Mouse (Mus musculus) midbrain, postnatal 0 days (tissue): ENCODE measurements around the gene Ddx6. TPM values are rescaled to one million over a fixed set of nuclear protein-coding genes. Genes with fewer than 3 reads are reported as not detected.

Source experiments
- ATAC-seq: fragments of 200-750 bp; cut with Nextera tagmentation; 2 replicates; pipeline ENCODE4 v1.8.0; 2017; ENCODE audit warnings: moderate number of reproducible peaks, mild to moderate bottlenecking, moderate TSS enrichment, moderate library complexity; ENCODE audit not compliant: low FRiP score
- DNase-seq: peaks from one replicate; pipeline ENCODE4 v3.0.0-alpha.2; 2015; ENCODE audit warnings: low spot score
- H3K27ac ChIP-seq: fragments of 300-500 bp; sonication (generic); 2 replicates; pipeline ENCODE4 v1.5.1; 2014; ENCODE audit warnings: low read depth, mild to moderate bottlenecking, low read length, mixed read lengths
- H3K27me3 ChIP-seq: fragments of 300-500 bp; sonication (generic); 2 replicates; pipeline ENCODE4 v1.6.1; 2014; ENCODE audit warnings: low read length, control low read depth, mixed read lengths; ENCODE audit not compliant: insufficient read depth
- H3K36me3 ChIP-seq: fragments of 300-500 bp; sonication (generic); 2 replicates; pipeline ENCODE4 v1.6.1; 2014; ENCODE audit warnings: low read length, control low read depth, mixed read lengths; ENCODE audit not compliant: insufficient read depth
- H3K4me1 ChIP-seq: fragments of 300-500 bp; sonication (generic); 2 replicates; pipeline ENCODE4 v1.6.1; 2014; ENCODE audit warnings: mild to moderate bottlenecking, control low read depth, antibody characterized with exemption, low read length, mixed read lengths; ENCODE audit not compliant: insufficient read depth
- H3K4me2 ChIP-seq: fragments of 300-500 bp; sonication (generic); 2 replicates; pipeline ENCODE4 v1.6.1; 2014; ENCODE audit warnings: low read depth, mild to moderate bottlenecking, low read length, mixed read lengths; ENCODE audit not compliant: poor library complexity, severe bottlenecking
- H3K4me3 ChIP-seq: fragments of 300-500 bp; sonication (generic); 2 replicates; pipeline ENCODE4 v1.5.1; 2014; ENCODE audit warnings: low read depth, mild to moderate bottlenecking, low read length, moderate library complexity
- H3K9ac ChIP-seq: fragments of 300-500 bp; sonication (generic); replicated peaks from 2 replicates; pipeline ENCODE4 v1.6.1; 2014; ENCODE audit warnings: mild to moderate bottlenecking, low read length, moderate library complexity, mixed read lengths; ENCODE audit not compliant: poor library complexity, severe bottlenecking
- H3K9me3 ChIP-seq: fragments of 300-500 bp; sonication (generic); 2 replicates; pipeline ENCODE4 v1.6.1; 2016; ENCODE audit warnings: low read length, control low read depth
- CTCF ChIP-seq: IDR thresholded peaks from 2 replicates; pipeline ENCODE4 v1.5.1; 2016; ENCODE audit warnings: antibody characterized with exemption, mild to moderate bottlenecking
- WGBS: fragments of 180-500 bp; shearing (Covaris S2); extraction: QIAGEN DNeasy Blood & Tissue Kit; methylation state at CpG from one replicate; pipeline ENCODE4 v1.1.7; 2014; 5-methylcytosine and 5-hydroxymethylcytosine counted together
- polyA plus RNA-seq: library from polyadenylated mRNA; unstranded; fragments of >200 nt; fragmentation: Nextera tagmentation; extraction: Ambion mirVana; gene quantifications from 2 replicates; pipeline ENCODE4 v1.2.1, GENCODE M21; 2015
- total RNA-seq: library from RNA; depleted of rRNA; stranded (reverse); fragments of >200 nt; gene quantifications from 2 replicates; pipeline ENCODE4 v1.2.3, GENCODE M21; 2014; rRNA removed

Gene Ddx6
- total and polyA plus RNA-seq, 2 experiments from 2014 or later: 19.9 to 68.6 TPM

- H3K27ac ChIP-seq: no peak overlapping the region
- no peaks in the 10 kb centered on the region for H3K36me3 ChIP-seq
- ATAC-seq: no peak
- no peaks in the 10 kb centered on the region for H3K9me3 ChIP-seq
- H3K27me3 ChIP-seq: no peaks in the 10 kb centered on the region
- DNase-seq: no peak
- H3K4me3 ChIP-seq: no peak overlapping the region
- 90% methylated on average over 2 of the region's 2 CpGs for WGBS
- no peak overlapping the region for H3K4me2 ChIP-seq
- no peak overlapping the region for H3K9ac ChIP-seq
- TF ChIP-seq CTCF: peak; percentile 46; the same call in 1 of the 2 replicates
- H3K4me1 ChIP-seq: no peaks in the 10 kb centered on the region
Observed at GRCm38 (mm10) chr9:44678288-44678871, 73.7 kb downstream of the Ddx6 start.

- WGBS: 61% methylated on average over 5 of the region's 5 CpGs
- Histone ChIP-seq H3K4me1 (no peaks in the 10 kb centered on the region), H3K4me3 (no peak overlapping the region), H3K27me3 (no peaks in the 10 kb centered on the region), H3K4me2 (no peak overlapping the region), H3K27ac (no peak overlapping the region), H3K9ac (no peak overlapping the region), H3K36me3 (no peaks in the 10 kb centered on the region), H3K9me3 (no peaks in the 10 kb centered on the region)
- TF ChIP-seq CTCF: no peak
- DNase-seq (no peak), ATAC-seq (no peak)
Observed at GRCm38 (mm10) chr9:44679565-44679964, 74.9 kb downstream of the Ddx6 start.

- no peak overlapping the region for H3K4me3 ChIP-seq
- DNase-seq (no peak), ATAC-seq (no peak)
- H3K4me2 ChIP-seq: no peak overlapping the region
- peaks cover 14% of the 10 kb centered on the region; the same call in 1 of the 2 replicates for H3K36me3 ChIP-seq
- H3K4me1 ChIP-seq: peaks cover 9% of the 10 kb centered on the region; the same call in 1 of the 2 replicates
- TF ChIP-seq CTCF: no peak
- 87% methylated on average over 8 of the region's 8 CpGs for WGBS
- H3K9ac ChIP-seq: no peak overlapping the region
- no peaks in the 10 kb centered on the region for H3K27me3 ChIP-seq
- H3K9me3 ChIP-seq: no peaks in the 10 kb centered on the region
- H3K27ac ChIP-seq: no peak overlapping the region
Observed at GRCm38 (mm10) chr9:44683046-44683445, 78.4 kb downstream of the Ddx6 start.

GRCm38 (mm10) chr9:44685346-44686330 lies 80.9 kb downstream of the Ddx6 start:
- peak overlapping the region; percentile 57 for H3K27ac ChIP-seq
- peaks cover 19% of the 10 kb centered on the region for H3K36me3 ChIP-seq
- WGBS: 32% methylated on average over 14 of the region's 14 CpGs
- H3K9ac ChIP-seq: no peak overlapping the region
- no peaks in the 10 kb centered on the region for H3K27me3 ChIP-seq
- H3K4me1 ChIP-seq: peaks cover 9% of the 10 kb centered on the region; the same call in 1 of the 2 replicates
- H3K9me3 ChIP-seq: no peaks in the 10 kb centered on the region
- DNase-seq (peak; percentile 83), ATAC-seq (peak; percentile 66)
- TF ChIP-seq CTCF: peak; percentile 99
- H3K4me3 ChIP-seq: no peak overlapping the region
- H3K4me2 ChIP-seq: no peak overlapping the region

- no peak overlapping the region for H3K4me2 ChIP-seq
- H3K4me1 ChIP-seq: peaks cover 9% of the 10 kb centered on the region; the same call in 1 of the 2 replicates
- no peaks in the 10 kb centered on the region for H3K9me3 ChIP-seq
- DNase-seq (peak; percentile 92), ATAC-seq (peak; percentile 55)
- H3K27ac ChIP-seq: peak overlapping the region; percentile 57
- 26% methylated on average over 5 of the region's 5 CpGs for WGBS
- TF ChIP-seq CTCF: no peak
- H3K27me3 ChIP-seq: no peaks in the 10 kb centered on the region
- H3K4me3 ChIP-seq: no peak overlapping the region
- H3K9ac ChIP-seq: peak overlapping the region; percentile 24; the same call in 1 of the 2 replicates
- H3K36me3 ChIP-seq: peaks cover 24% of the 10 kb centered on the region
Observed at GRCm38 (mm10) chr9:44686638-44687037, 81.9 kb downstream of the Ddx6 start.

- Histone ChIP-seq H3K27me3 (no peaks in the 10 kb centered on the region), H3K36me3 (peaks cover 29% of the 10 kb centered on the region)
- no peak for DNase-seq
Observed at GRCm38 (mm10) chr9:44688013-44688412, 83.3 kb downstream of the Ddx6 start.

More at GRCm38 (mm10) chr9:44688013-44688412, 83.3 kb downstream of the Ddx6 start:
- H3K4me2 ChIP-seq: no peak overlapping the region
- 78% methylated on average over 9 of the region's 9 CpGs for WGBS
- no peak overlapping the region for H3K9ac ChIP-seq
- no peaks in the 10 kb centered on the region for H3K9me3 ChIP-seq
- H3K4me1 ChIP-seq: peaks cover 9% of the 10 kb centered on the region; the same call in 1 of the 2 replicates
- no peak for TF ChIP-seq CTCF
- no peak overlapping the region for H3K4me3 ChIP-seq
- no peak overlapping the region for H3K27ac ChIP-seq
- no peak for ATAC-seq

Other genes with a start within 250 kb of the Ddx6 start
- gene Vps11, start 243.2 kb upstream of the Ddx6 start, total RNA-seq: 41.5 and 42.6 TPM in 2 replicates
- gene Vps11, start 243.2 kb upstream of the Ddx6 start, polyA plus RNA-seq: 41.5 and 43.3 TPM in 2 replicates
- gene Hyou1, start 225.4 kb upstream of the Ddx6 start, total RNA-seq: 64.7 and 78.8 TPM in 2 replicates
- 16.9 and 18.5 TPM in 2 replicates for gene Hyou1, start 225.4 kb upstream of the Ddx6 start, polyA plus RNA-seq
- 70.7 and 99.6 TPM in 2 replicates for gene Slc37a4, start 208.0 kb upstream of the Ddx6 start, total RNA-seq
- gene Slc37a4, start 208.0 kb upstream of the Ddx6 start, polyA plus RNA-seq: 35.9 and 42.2 TPM in 2 replicates
- 298 and 395 TPM in 2 replicates for gene Rps25, start 197.8 kb upstream of the Ddx6 start, total RNA-seq
- 1,596 and 1,621 TPM in 2 replicates for gene Rps25, start 197.8 kb upstream of the Ddx6 start, polyA plus RNA-seq
- 149 and 166 TPM in 2 replicates for gene Trappc4, start 197.3 kb upstream of the Ddx6 start, total RNA-seq
- gene Trappc4, start 197.3 kb upstream of the Ddx6 start, polyA plus RNA-seq: 326 and 327 TPM in 2 replicates
- 20.0 and 23.2 TPM in 2 replicates for gene Ccdc84, start 186.3 kb upstream of the Ddx6 start, total RNA-seq
- 30.2 and 36.1 TPM in 2 replicates for gene Ccdc84, start 186.3 kb upstream of the Ddx6 start, polyA plus RNA-seq
- not detected in 2 replicates for gene Foxr1, start 163.8 kb upstream of the Ddx6 start, total RNA-seq
- not detected in 2 replicates for gene Foxr1, start 163.8 kb upstream of the Ddx6 start, polyA plus RNA-seq
- not detected in 2 replicates for gene Upk2, start 149.9 kb upstream of the Ddx6 start, total RNA-seq
- gene Upk2, start 149.9 kb upstream of the Ddx6 start, polyA plus RNA-seq: not detected in 2 replicates
- gene Bcl9l, start 122.1 kb upstream of the Ddx6 start, total RNA-seq: 42.1 and 61.1 TPM in 2 replicates
- gene Bcl9l, start 122.1 kb upstream of the Ddx6 start, polyA plus RNA-seq: 10.0 and 10.4 TPM in 2 replicates
- not detected in 2 replicates for gene Cxcr5, start 43.0 kb upstream of the Ddx6 start, total RNA-seq
- not detected in 2 replicates for gene Cxcr5, start 43.0 kb upstream of the Ddx6 start, polyA plus RNA-seq
- not detected in 2 replicates for gene Treh, start 68.3 kb downstream of the Ddx6 start, total RNA-seq
- not detected in 2 replicates for gene Treh, start 68.3 kb downstream of the Ddx6 start, polyA plus RNA-seq
- 140 and 154 TPM in 2 replicates for gene Phldb1, start 130.3 kb downstream of the Ddx6 start, total RNA-seq
- gene Phldb1, start 130.3 kb downstream of the Ddx6 start, polyA plus RNA-seq: 34.8 and 41.0 TPM in 2 replicates
- 93.7 and 108 TPM in 2 replicates for gene Arcn1, start 163.0 kb downstream of the Ddx6 start, total RNA-seq
- gene Arcn1, start 163.0 kb downstream of the Ddx6 start, polyA plus RNA-seq: 102 and 106 TPM in 2 replicates
- gene Ift46, start 163.0 kb downstream of the Ddx6 start, total RNA-seq: 64.8 and 72.1 TPM in 2 replicates
- 151 and 170 TPM in 2 replicates for gene Ift46, start 163.0 kb downstream of the Ddx6 start, polyA plus RNA-seq
- gene Tmem25, start 194.4 kb downstream of the Ddx6 start, total RNA-seq: 29.9 and 32.6 TPM in 2 replicates
- 25.9 and 30.1 TPM in 2 replicates for gene Tmem25, start 194.4 kb downstream of the Ddx6 start, polyA plus RNA-seq
- gene Ttc36, start 198.2 kb downstream of the Ddx6 start, total RNA-seq: 3.3 TPM in 1 of 2 replicates, not detected in the other
- 0.61 and 1.0 TPM in 2 replicates for gene Ttc36, start 198.2 kb downstream of the Ddx6 start, polyA plus RNA-seq